Mouse (Mus musculus) neural tube, embryonic 11.5 days (tissue): ENCODE results near the gene Glt1d1. TPM values are rescaled to one million over a fixed set of nuclear protein-coding genes. Genes with fewer than 3 reads are reported as not detected.

Experiments
- ATAC-seq: fragments of 200-750 bp; cut with Nextera tagmentation; 2 replicates; pipeline ENCODE4 v1.8.0; 2017; ENCODE audit warnings: moderate number of reproducible peaks, mild to moderate bottlenecking, moderate TSS enrichment, moderate library complexity; ENCODE audit not compliant: insufficient read depth, low FRiP score, low TSS enrichment
- DNase-seq: peaks from one replicate; pipeline ENCODE4 v3.0.0-alpha.2; 2015; ENCODE audit warnings: low spot score
- H3K27ac ChIP-seq: fragments of 300-500 bp; sonication (generic); 2 replicates; pipeline ENCODE4 v1.5.1; 2014; ENCODE audit warnings: low read depth, mild to moderate bottlenecking, low read length
- H3K27me3 ChIP-seq: fragments of 300-500 bp; sonication (generic); 2 replicates; pipeline ENCODE4 v1.6.1; 2014; ENCODE audit warnings: mild to moderate bottlenecking, low read length, mixed read lengths; ENCODE audit not compliant: control insufficient read depth, insufficient read depth
- H3K36me3 ChIP-seq: fragments of 300-500 bp; sonication (generic); 2 replicates; pipeline ENCODE4 v1.6.1; 2014; ENCODE audit warnings: mild to moderate bottlenecking, low read length, moderate library complexity, mixed read lengths; ENCODE audit not compliant: control insufficient read depth, insufficient read depth
- H3K4me1 ChIP-seq: fragments of 300-500 bp; sonication (generic); 2 replicates; pipeline ENCODE4 v1.6.1; 2014; ENCODE audit warnings: low read length, mixed read lengths; ENCODE audit not compliant: control insufficient read depth, insufficient read depth
- H3K4me2 ChIP-seq: fragments of 300-500 bp; sonication (generic); 2 replicates; pipeline ENCODE4 v1.6.1; 2014; ENCODE audit warnings: low read depth, mild to moderate bottlenecking, moderate library complexity
- H3K4me3 ChIP-seq: fragments of 300-500 bp; sonication (generic); 2 replicates; pipeline ENCODE4 v1.5.1; 2014; ENCODE audit warnings: low read depth, low read length
- H3K9ac ChIP-seq: fragments of 300-500 bp; sonication (generic); 2 replicates; pipeline ENCODE4 v1.6.1; 2014; ENCODE audit warnings: mild to moderate bottlenecking, low read length
- H3K9me3 ChIP-seq: fragments of 300-500 bp; sonication (generic); 2 replicates; pipeline ENCODE4 v1.6.1; 2016; ENCODE audit warnings: low read length; ENCODE audit not compliant: control insufficient read depth
- WGBS: fragments of 180-500 bp; shearing (Covaris S2); extraction: QIAGEN DNeasy Blood & Tissue Kit; methylation state at CpG from one replicate; pipeline ENCODE4 v1.1.7; 2014; 5-methylcytosine and 5-hydroxymethylcytosine counted together
- polyA plus RNA-seq: library from polyadenylated mRNA; unstranded; fragments of >200 nt; fragmentation: Nextera tagmentation; extraction: Ambion mirVana; gene quantifications from 2 replicates; pipeline ENCODE4 v1.2.1, GENCODE M21; 2014

The Glt1d1 gene
- polyA plus RNA-seq, 1 experiment from 2014 or later: 1.1 TPM

GRCm38 (mm10) chr5:127698525-127698924 lies 66.5 kb downstream of the Glt1d1 start:
- H3K9me3 ChIP-seq: no peaks in the 10 kb centered on the region
- no peaks in the 10 kb centered on the region for H3K27me3 ChIP-seq
- H3K36me3 ChIP-seq: no peaks in the 10 kb centered on the region
- H3K9ac ChIP-seq: no peak overlapping the region
- WGBS: 78% methylated on average over 2 of the region's 2 CpGs
- ATAC-seq (no peak), DNase-seq (peak; percentile 25)
- H3K4me2 ChIP-seq: no peak overlapping the region
- H3K27ac ChIP-seq: no peak overlapping the region
- H3K4me1 ChIP-seq: no peaks in the 10 kb centered on the region
- no peak overlapping the region for H3K4me3 ChIP-seq

- H3K36me3 ChIP-seq: no peaks in the 10 kb centered on the region
- ATAC-seq: no peak
Observed at GRCm38 (mm10) chr5:127699679-127700078, 67.6 kb downstream of the Glt1d1 start.

GRCm38 (mm10) chr5:127700156-127700555 lies 68.1 kb downstream of the Glt1d1 start:
- H3K27me3 ChIP-seq: no peaks in the 10 kb centered on the region
- 73% methylated on average over 6 of the region's 6 CpGs for WGBS
- H3K4me1 ChIP-seq: no peaks in the 10 kb centered on the region
- no peak overlapping the region for H3K4me2 ChIP-seq
- ATAC-seq (no peak), DNase-seq (no peak)
- H3K27ac ChIP-seq: no peak overlapping the region
- no peaks in the 10 kb centered on the region for H3K36me3 ChIP-seq
- no peak overlapping the region for H3K4me3 ChIP-seq
- no peaks in the 10 kb centered on the region for H3K9me3 ChIP-seq
- no peak overlapping the region for H3K9ac ChIP-seq

More at GRCm38 (mm10) chr5:127699679-127700078, 67.6 kb downstream of the Glt1d1 start:
- H3K9me3 ChIP-seq: no peaks in the 10 kb centered on the region
- no peaks in the 10 kb centered on the region for H3K27me3 ChIP-seq
- H3K4me2 ChIP-seq: no peak overlapping the region
- H3K27ac ChIP-seq: no peak overlapping the region
- WGBS: 94% methylated on average over 5 of the region's 5 CpGs
- DNase-seq: no peak
- no peak overlapping the region for H3K4me3 ChIP-seq
- no peak overlapping the region for H3K9ac ChIP-seq
- no peaks in the 10 kb centered on the region for H3K4me1 ChIP-seq

- no peak overlapping the region for H3K27ac ChIP-seq
- H3K4me3 ChIP-seq: no peak overlapping the region
- 70% methylated on average over 9 of the region's 9 CpGs for WGBS
- H3K36me3 ChIP-seq: no peaks in the 10 kb centered on the region
- H3K4me2 ChIP-seq: no peak overlapping the region
- H3K27me3 ChIP-seq: no peaks in the 10 kb centered on the region
- ATAC-seq (no peak), DNase-seq (peak; percentile 13)
- no peaks in the 10 kb centered on the region for H3K9me3 ChIP-seq
- no peaks in the 10 kb centered on the region for H3K4me1 ChIP-seq
- H3K9ac ChIP-seq: no peak overlapping the region
Observed at GRCm38 (mm10) chr5:127703609-127704180, 71.6 kb downstream of the Glt1d1 start.

- Histone ChIP-seq H3K9me3 (no peaks in the 10 kb centered on the region), H3K27ac (no peak overlapping the region), H3K4me2 (no peak overlapping the region), H3K27me3 (no peaks in the 10 kb centered on the region), H3K36me3 (no peaks in the 10 kb centered on the region), H3K4me1 (no peaks in the 10 kb centered on the region), H3K9ac (no peak overlapping the region), H3K4me3 (no peak overlapping the region)
- WGBS: 87% methylated on average over 9 of the region's 9 CpGs
- DNase-seq (no peak), ATAC-seq (no peak)
Observed at GRCm38 (mm10) chr5:127705225-127705624, 73.2 kb downstream of the Glt1d1 start.

GRCm38 (mm10) chr5:127705976-127706375 lies 73.9 kb downstream of the Glt1d1 start:
- Histone ChIP-seq H3K4me2 (no peak overlapping the region), H3K4me3 (no peak overlapping the region), H3K36me3 (no peaks in the 10 kb centered on the region), H3K27me3 (no peaks in the 10 kb centered on the region), H3K27ac (no peak overlapping the region), H3K9me3 (no peaks in the 10 kb centered on the region), H3K4me1 (no peaks in the 10 kb centered on the region), H3K9ac (no peak overlapping the region)
- WGBS: 94% methylated on average over 8 of the region's 8 CpGs
- ATAC-seq: no peak
- DNase-seq: no peak

GRCm38 (mm10) chr5:127708143-127708542 lies 76.1 kb downstream of the Glt1d1 start:
- H3K36me3 ChIP-seq: no peaks in the 10 kb centered on the region
- 80% methylated on average over 9 of the region's 9 CpGs for WGBS

GRCm38 (mm10) chr5:127714783-127715704 lies 83.0 kb downstream of the Glt1d1 start:
- Histone ChIP-seq H3K4me2 (no peak overlapping the region), H3K4me1 (no peaks in the 10 kb centered on the region), H3K9me3 (no peaks in the 10 kb centered on the region), H3K9ac (no peak overlapping the region), H3K4me3 (no peak overlapping the region), H3K27me3 (no peaks in the 10 kb centered on the region), H3K27ac (no peak overlapping the region), H3K36me3 (no peaks in the 10 kb centered on the region)
- WGBS: 79% methylated on average over 7 of the region's 7 CpGs
- ATAC-seq (no peak), DNase-seq (no peak)

More at GRCm38 (mm10) chr5:127708143-127708542, 76.1 kb downstream of the Glt1d1 start:
- H3K4me2 ChIP-seq: no peak overlapping the region
- no peak overlapping the region for H3K4me3 ChIP-seq
- H3K4me1 ChIP-seq: no peaks in the 10 kb centered on the region
- no peaks in the 10 kb centered on the region for H3K9me3 ChIP-seq
- H3K27ac ChIP-seq: no peak overlapping the region
- DNase-seq: no peak
- ATAC-seq: no peak
- no peak overlapping the region for H3K9ac ChIP-seq
- no peaks in the 10 kb centered on the region for H3K27me3 ChIP-seq
